Mouse (Mus musculus) liver, embryonic 14.5 days (tissue): ENCODE results near the gene Top1. TPM values are rescaled to one million over a fixed set of nuclear protein-coding genes. Genes with fewer than 3 reads are reported as not detected.

Source experiments
- ATAC-seq: fragments of 200-750 bp; cut with Nextera tagmentation; 2 replicates; pipeline ENCODE4 v1.8.0; 2017; ENCODE audit warnings: moderate number of reproducible peaks, mild to moderate bottlenecking, moderate library complexity; ENCODE audit not compliant: insufficient read depth
- DNase-seq, 3 experiments: peaks; one replicate each; pipeline ENCODE4 v3.0.0-alpha.2; 2012 to 2013; ENCODE audit warnings: low read depth in 3 of 3, low spot score in 3 of 3
- H3K27ac ChIP-seq: fragments of 300-500 bp; sonication (generic); 2 replicates; pipeline ENCODE4 v1.5.1; 2014; ENCODE audit warnings: moderate library complexity, mild to moderate bottlenecking, control low read depth, inconsistent platforms
- H3K27me3 ChIP-seq: fragments of 300-500 bp; sonication (generic); 2 replicates; pipeline ENCODE4 v1.6.1; 2014; ENCODE audit warnings: mild to moderate bottlenecking, low read length, moderate library complexity; ENCODE audit not compliant: control insufficient read depth, insufficient read depth
- H3K36me3 ChIP-seq: fragments of 300-500 bp; sonication (generic); replicated peaks from 2 replicates; pipeline ENCODE4 v1.6.1; 2014; ENCODE audit warnings: low read depth; ENCODE audit not compliant: control insufficient read depth, insufficient read depth
- H3K4me1 ChIP-seq, 2 experiments: fragments of 200-500 bp in 1 of 2; fragments of 300-500 bp in 1 of 2; sonication (generic) in 1 of 2; replicated peaks; 2 replicates each; pipeline ENCODE4 v1.6.1; 2012 to 2014; ENCODE audit warnings: antibody characterized with exemption in 1 of 2, inconsistent platforms in 1 of 2, low read length in 1 of 2; ENCODE audit not compliant: control insufficient read depth in 2 of 2, insufficient read depth in 2 of 2
- H3K4me2 ChIP-seq: fragments of 300-500 bp; sonication (generic); 2 replicates; pipeline ENCODE4 v1.6.1; 2014; ENCODE audit warnings: low read depth, mild to moderate bottlenecking, control low read depth, moderate library complexity
- H3K4me3 ChIP-seq, 2 experiments: fragments of 200-500 bp in 1 of 2; fragments of 300-500 bp in 1 of 2; sonication (generic) in 1 of 2; 2 replicates each; pipeline ENCODE4 v1.5.1; 2012 to 2014; ENCODE audit warnings: low read depth in 2 of 2, low read length in 2 of 2, mild to moderate bottlenecking in 2 of 2, control low read depth in 1 of 2, inconsistent platforms in 1 of 2, moderate library complexity in 1 of 2; ENCODE audit not compliant: insufficient read depth in 1 of 2
- H3K9ac ChIP-seq: fragments of 300-500 bp; sonication (generic); replicated peaks from 2 replicates; pipeline ENCODE4 v1.6.1; 2014; ENCODE audit warnings: mild to moderate bottlenecking, control low read depth, moderate library complexity
- H3K9me3 ChIP-seq: fragments of 300-500 bp; sonication (generic); 2 replicates; pipeline ENCODE4 v1.6.1; 2016; ENCODE audit warnings: low read length, mixed read lengths; ENCODE audit not compliant: control insufficient read depth
- CTCF ChIP-seq: IDR thresholded peaks from 2 replicates; pipeline ENCODE4 v1.5.1; 2016; ENCODE audit warnings: antibody characterized with exemption, low read depth, control low read depth
- EP300 ChIP-seq: IDR thresholded peaks from 2 replicates; pipeline ENCODE4 v1.6.1; 2016; ENCODE audit warnings: antibody characterized with exemption, low read depth
- WGBS: fragments of 180-500 bp; shearing (Covaris S2); extraction: QIAGEN DNeasy Blood & Tissue Kit; methylation state at CpG from one replicate; pipeline ENCODE4 v1.1.7; 2014; ENCODE audit not compliant: insufficient replicate concordance; 5-methylcytosine and 5-hydroxymethylcytosine counted together
- microRNA-seq: library from miRNA; unstranded; fragments of <30 nt; microRNA quantifications from one replicate; pipeline ENCODE4, GENCODE M21; 2016
- polyA plus RNA-seq, 2 experiments: library from polyadenylated mRNA; depleted of rRNA in 1 of 2; stranded (reverse) in 1 of 2; unstranded in 1 of 2; fragments of >200 nt; fragmentation: Nextera tagmentation in 1 of 2; extraction: Ambion mirVana in 1 of 2; gene quantifications; 2 replicates each; pipeline versions ENCODE4 v1.2.1 to v1.2.3; 2012 to 2014

The Top1 gene
- polyA plus RNA-seq, 2 experiments: 33.6 to 51.2 TPM

GRCm38 (mm10) chr2:160770871-160771270 is 125.2 kb downstream of the Top1 start:
- H3K4me2 ChIP-seq: no peak overlapping the region
- H3K27me3 ChIP-seq: no peaks in the 10 kb centered on the region
- no peaks in the 10 kb centered on the region for H3K9me3 ChIP-seq
- no peak overlapping the region for H3K27ac ChIP-seq
- 63% methylated on average over 1 of the region's 1 CpGs for WGBS
- ATAC-seq (no peak), DNase-seq (no peak)
- no peak overlapping the region for H3K4me3 ChIP-seq
- no peaks in the 10 kb centered on the region for H3K4me1 ChIP-seq
- TF ChIP-seq CTCF (no peak), EP300 (no peak)
- H3K9ac ChIP-seq: no peak overlapping the region
- H3K36me3 ChIP-seq: no peaks in the 10 kb centered on the region

GRCm38 (mm10) chr2:160771325-160772276 is 125.9 kb downstream of the Top1 start:
- Histone ChIP-seq H3K27me3 (no peaks in the 10 kb centered on the region), H3K4me1 (no peaks in the 10 kb centered on the region), H3K4me2 (no peak overlapping the region), H3K36me3 (no peaks in the 10 kb centered on the region), H3K9me3 (no peaks in the 10 kb centered on the region), H3K4me3 (no peak overlapping the region), H3K9ac (no peak overlapping the region), H3K27ac (no peak overlapping the region)
- 58% methylated on average over 8 of the region's 8 CpGs for WGBS
- no peak for ATAC-seq
- DNase-seq: no peak
- no peak for TF ChIP-seq EP300
- no peak for TF ChIP-seq CTCF

Small RNAs within 50 kb of the gene (microRNA-seq; reads per million reads assigned to microRNA genes)
- gene Gm23968: not detected

Other genes starting within 250 kb of the Top1 start
- gene Plcg1, start 85.4 kb downstream of the Top1 start, polyA plus RNA-seq (2012; rRNA removed): 4.2 and 5.4 TPM in 2 replicates
- gene Plcg1, start 85.4 kb downstream of the Top1 start, polyA plus RNA-seq (2014; fragmentation: Nextera tagmentation; extraction: Ambion mirVana): 3.3 and 3.9 TPM in 2 replicates
- gene Zhx3, start 227.1 kb downstream of the Top1 start, polyA plus RNA-seq (2012; rRNA removed): 0.49 and 0.73 TPM in 2 replicates
- gene Zhx3, start 227.1 kb downstream of the Top1 start, polyA plus RNA-seq (2014; fragmentation: Nextera tagmentation; extraction: Ambion mirVana): 1.4 and 1.6 TPM in 2 replicates
- gene Lpin3, start 234.8 kb downstream of the Top1 start, polyA plus RNA-seq (2012; rRNA removed): 0.49 and 0.52 TPM in 2 replicates
- gene Lpin3, start 234.8 kb downstream of the Top1 start, polyA plus RNA-seq (2014; fragmentation: Nextera tagmentation; extraction: Ambion mirVana): 0.29 and 0.67 TPM in 2 replicates